Mouse (Mus musculus): Measurements from ENCODE around the gene Tiam2. TPM values are rescaled to one million over a fixed set of nuclear protein-coding genes. Genes with fewer than 3 reads are reported as not detected.

The Tiam2 gene
- polyA plus RNA-seq, 1 experiment: 2.5 TPM

- Histone ChIP-seq H3K27ac (ENCODE audit: insufficient read depth, low read length) (no peak overlapping the region), H3K36me3 (ENCODE audit: control insufficient read depth, insufficient read depth, low read length, poor library complexity, severe bottlenecking) (0 out of 2 replicates have a peak, but pooled peaks cover 2% of the 10 kb centered on the region), H3K27me3 (ENCODE audit: control insufficient read depth, insufficient read depth, low read length, poor library complexity, severe bottlenecking) (no peaks in the 10 kb centered on the region), H3K9me3 (replicated peaks; ENCODE audit: control insufficient read depth, insufficient read depth, low read length, poor library complexity, severe bottlenecking) (no peaks in the 10 kb centered on the region), H3K4me3 (ENCODE audit: low read depth, low read length) (no peak overlapping the region), H3K4me1 (ENCODE audit: control insufficient read depth, insufficient read depth, low read length) (no peaks in the 10 kb centered on the region), H3K9ac (ENCODE audit: low read depth, poor library complexity, severe bottlenecking) (no peak overlapping the region)
- TF ChIP-seq EP300 (IDR thresholded peaks at IDR 0.05; ENCODE audit: insufficient read depth, low read depth, low read length): no peak
- TF ChIP-seq POLR2A (IDR thresholded peaks at IDR 0.05; ENCODE audit: insufficient read depth, low read length): no peak
Observed at GRCm38 (mm10) chr17:3533425-3533824, 207.1 kb downstream of the Tiam2 start.

DNA sequence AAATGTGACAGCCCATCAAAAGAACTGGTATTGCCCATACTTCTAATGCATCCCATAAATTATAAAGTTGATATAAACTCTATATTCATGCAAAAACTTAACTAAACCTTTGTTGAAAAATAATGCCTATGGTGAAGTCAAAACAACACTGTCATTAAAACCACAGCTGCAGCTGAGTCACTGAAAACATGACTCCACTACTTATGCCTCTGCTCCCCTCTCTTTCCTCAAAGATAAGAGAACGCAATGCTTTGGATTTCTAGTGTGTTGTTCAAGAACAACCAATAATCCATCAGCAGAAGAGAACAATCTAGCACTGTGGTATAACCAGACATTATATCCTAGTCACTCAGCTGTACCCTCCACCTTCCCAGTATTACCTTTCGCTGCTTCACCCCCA lies 213.9 kb downstream of the Tiam2 start:
- H3K4me1 ChIP-seq (ENCODE audit: control insufficient read depth, insufficient read depth, low read length): no peaks in the 10 kb centered on the region
- H3K9me3 ChIP-seq (replicated peaks; ENCODE audit: control insufficient read depth, insufficient read depth, low read length, poor library complexity, severe bottlenecking): no peaks in the 10 kb centered on the region
- no peak overlapping the region for H3K9ac ChIP-seq (ENCODE audit: low read depth, poor library complexity, severe bottlenecking)
- no peak overlapping the region for H3K4me3 ChIP-seq (ENCODE audit: low read depth, low read length)
- no peak for TF ChIP-seq POLR2A (IDR thresholded peaks at IDR 0.05; ENCODE audit: insufficient read depth, low read length)
- TF ChIP-seq CTCF (IDR thresholded peaks at IDR 0.05; ENCODE audit: low read depth, low read length): no peak
- TF ChIP-seq EP300 (IDR thresholded peaks at IDR 0.05; ENCODE audit: insufficient read depth, low read depth, low read length): no peak
- H3K27me3 ChIP-seq (ENCODE audit: control insufficient read depth, insufficient read depth, low read length, poor library complexity, severe bottlenecking): no peaks in the 10 kb centered on the region
- H3K36me3 ChIP-seq (ENCODE audit: control insufficient read depth, insufficient read depth, low read length, poor library complexity, severe bottlenecking): peaks cover 3% of the 10 kb centered on the region
- H3K27ac ChIP-seq (ENCODE audit: insufficient read depth, low read length): no peak overlapping the region

- H3K4me3 ChIP-seq (ENCODE audit: low read depth, low read length): no peak overlapping the region
- no peaks in the 10 kb centered on the region for H3K9me3 ChIP-seq (replicated peaks; ENCODE audit: control insufficient read depth, insufficient read depth, low read length, poor library complexity, severe bottlenecking)
- H3K27ac ChIP-seq (ENCODE audit: insufficient read depth, low read length): no peak overlapping the region
- H3K36me3 ChIP-seq (ENCODE audit: control insufficient read depth, insufficient read depth, low read length, poor library complexity, severe bottlenecking): peaks cover 3% of the 10 kb centered on the region
- H3K4me1 ChIP-seq (ENCODE audit: control insufficient read depth, insufficient read depth, low read length): no peaks in the 10 kb centered on the region
- H3K9ac ChIP-seq (ENCODE audit: low read depth, poor library complexity, severe bottlenecking): no peak overlapping the region
- TF ChIP-seq EP300 (IDR thresholded peaks at IDR 0.05; ENCODE audit: insufficient read depth, low read depth, low read length): no peak
- no peak for TF ChIP-seq CTCF (IDR thresholded peaks at IDR 0.05; ENCODE audit: low read depth, low read length)
- no peak for TF ChIP-seq POLR2A (IDR thresholded peaks at IDR 0.05; ENCODE audit: insufficient read depth, low read length)
- no peaks in the 10 kb centered on the region for H3K27me3 ChIP-seq (ENCODE audit: control insufficient read depth, insufficient read depth, low read length, poor library complexity, severe bottlenecking)
Observed at GRCm38 (mm10) chr17:3541033-3541432, 214.7 kb downstream of the Tiam2 start.

- Histone ChIP-seq H3K4me3 (ENCODE audit: low read depth, low read length) (no peak overlapping the region), H3K36me3 (ENCODE audit: control insufficient read depth, insufficient read depth, low read length, poor library complexity, severe bottlenecking) (peaks cover under 1% of the 10 kb centered on the region; the same call in 1 of the 2 replicates), H3K4me1 (ENCODE audit: control insufficient read depth, insufficient read depth, low read length) (peaks cover 3% of the 10 kb centered on the region), H3K27me3 (ENCODE audit: control insufficient read depth, insufficient read depth, low read length, poor library complexity, severe bottlenecking) (no peaks in the 10 kb centered on the region), H3K27ac (ENCODE audit: insufficient read depth, low read length) (no peak overlapping the region), H3K9me3 (replicated peaks; ENCODE audit: control insufficient read depth, insufficient read depth, low read length, poor library complexity, severe bottlenecking) (no peaks in the 10 kb centered on the region), H3K9ac (ENCODE audit: low read depth, poor library complexity, severe bottlenecking) (no peak overlapping the region)
- TF ChIP-seq CTCF (IDR thresholded peaks at IDR 0.05; ENCODE audit: low read depth, low read length) (no peak), POLR2A (IDR thresholded peaks at IDR 0.05; ENCODE audit: insufficient read depth, low read length) (no peak), EP300 (IDR thresholded peaks at IDR 0.05; ENCODE audit: insufficient read depth, low read depth, low read length) (no peak)
Observed at GRCm38 (mm10) chr17:3547725-3548124, 221.4 kb downstream of the Tiam2 start.

GRCm38 (mm10) chr17:3556251-3556650 lies 229.9 kb downstream of the Tiam2 start:
- Histone ChIP-seq H3K9ac (ENCODE audit: low read depth, poor library complexity, severe bottlenecking) (peak overlapping the region; percentile 38; the same call in 1 of the 2 replicates), H3K4me1 (ENCODE audit: control insufficient read depth, insufficient read depth, low read length) (peaks cover 3% of the 10 kb centered on the region), H3K4me3 (ENCODE audit: low read depth, low read length) (peak overlapping the region; percentile 17; the same call in 1 of the 2 replicates), H3K27me3 (ENCODE audit: control insufficient read depth, insufficient read depth, low read length, poor library complexity, severe bottlenecking) (no peaks in the 10 kb centered on the region), H3K27ac (ENCODE audit: insufficient read depth, low read length) (no peak overlapping the region), H3K9me3 (replicated peaks; ENCODE audit: control insufficient read depth, insufficient read depth, low read length, poor library complexity, severe bottlenecking) (no peaks in the 10 kb centered on the region), H3K36me3 (ENCODE audit: control insufficient read depth, insufficient read depth, low read length, poor library complexity, severe bottlenecking) (no peaks in the 10 kb centered on the region)
- TF ChIP-seq CTCF (IDR thresholded peaks at IDR 0.05; ENCODE audit: low read depth, low read length): no peak
- no peak for TF ChIP-seq EP300 (IDR thresholded peaks at IDR 0.05; ENCODE audit: insufficient read depth, low read depth, low read length)
- TF ChIP-seq POLR2A (IDR thresholded peaks at IDR 0.05; ENCODE audit: insufficient read depth, low read length): no peak

DNA sequence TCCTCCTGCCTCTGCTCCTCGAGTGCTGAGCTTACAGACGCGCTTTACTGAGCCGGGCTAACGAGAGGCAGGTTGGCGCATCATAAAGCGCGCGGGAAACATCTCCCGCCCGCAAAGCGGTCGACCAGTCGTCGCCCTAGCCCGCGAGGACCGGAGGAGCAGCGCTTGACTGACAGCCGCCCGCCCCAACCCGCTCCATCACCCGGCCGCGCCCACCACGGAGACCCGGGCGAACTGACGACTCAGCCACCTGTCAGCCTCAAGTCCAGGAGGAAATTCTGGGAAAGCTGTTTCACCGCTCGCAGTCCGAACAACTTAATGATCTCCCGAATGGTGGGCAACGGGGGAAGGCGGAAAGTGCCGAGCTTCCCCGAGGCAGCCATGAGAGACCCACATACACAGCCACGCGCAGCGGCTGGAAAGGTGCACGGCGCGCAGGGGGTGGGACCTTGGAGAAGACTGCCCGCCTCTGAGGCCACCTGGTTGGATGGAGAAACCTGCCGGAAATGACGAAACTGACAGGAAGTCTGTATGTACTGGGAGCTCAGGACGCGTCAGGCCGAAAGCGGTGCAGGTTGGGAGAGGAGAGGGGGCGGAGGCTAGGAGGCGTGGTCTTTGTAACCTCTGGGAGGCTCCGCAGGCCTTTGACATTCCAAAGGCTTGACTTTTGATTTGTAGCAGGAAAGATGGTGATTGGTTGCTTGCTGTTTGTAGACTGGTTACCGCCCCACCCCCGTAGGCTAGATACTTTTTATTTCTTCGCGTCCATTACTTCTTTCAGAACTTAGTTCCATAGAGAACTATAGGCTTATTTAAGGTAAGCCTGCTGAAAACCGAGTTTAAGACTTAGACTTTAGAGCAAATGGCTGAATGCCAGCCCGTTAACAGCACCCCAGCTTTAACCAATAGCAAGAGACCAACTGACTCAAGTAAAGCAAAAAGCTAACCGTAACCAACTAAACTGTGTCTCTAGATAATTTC lies 231.2 kb downstream of the Tiam2 start, which contains the start of gene Tfb1m:
Tfb1m (minus strand) TSS at position 451 of the 981 bp plus-strand sequence.
- H3K36me3 ChIP-seq (ENCODE audit: control insufficient read depth, insufficient read depth, low read length, poor library complexity, severe bottlenecking): no peaks in the 10 kb centered on the region
- H3K4me3 ChIP-seq (ENCODE audit: low read depth, low read length): peak within 1 kb of the TSS; percentile 91
- peak within 1 kb of the TSS; percentile 73 for H3K27ac ChIP-seq (ENCODE audit: insufficient read depth, low read length)
- peak within 1 kb of the TSS; percentile 62 for H3K9ac ChIP-seq (ENCODE audit: low read depth, poor library complexity, severe bottlenecking)
- no peaks in the 10 kb centered on the region for H3K9me3 ChIP-seq (replicated peaks; ENCODE audit: control insufficient read depth, insufficient read depth, low read length, poor library complexity, severe bottlenecking)
- no peaks in the 10 kb centered on the region for H3K4me1 ChIP-seq (ENCODE audit: control insufficient read depth, insufficient read depth, low read length)
- H3K27me3 ChIP-seq (ENCODE audit: control insufficient read depth, insufficient read depth, low read length, poor library complexity, severe bottlenecking): no peaks in the 10 kb centered on the region
- peak; percentile 30 for TF ChIP-seq POLR2A (IDR thresholded peaks at IDR 0.05; ENCODE audit: insufficient read depth, low read length)
- TF ChIP-seq CTCF (IDR thresholded peaks at IDR 0.05; ENCODE audit: low read depth, low read length): no peak
